Mouse (Mus musculus): Measurements from ENCODE around the gene Gm4881. TPM values are rescaled to one million over a fixed set of nuclear protein-coding genes. Genes with fewer than 3 reads are reported as not detected.

The Gm4881 gene
- polyA plus RNA-seq, 1 experiment from 2014 or later = not detected

GRCm38 (mm10) chr7:24983396-24983795 lies 39.1 kb upstream of the Gm4881 start:
- H3K27ac ChIP-seq (ENCODE audit: low read length) = no peak overlapping the region
- WGBS = 84% methylated on average over 5 of the region's 5 CpGs
- DNase-seq (ENCODE audit: low spot score) (no peak), ATAC-seq (no peak)
- no peaks in the 10 kb centered on the region for H3K9me3 ChIP-seq (ENCODE audit: low read length)
- H3K27me3 ChIP-seq (replicated peaks; ENCODE audit: insufficient read depth, low read length) = no peaks in the 10 kb centered on the region
- H3K4me1 ChIP-seq (ENCODE audit: insufficient read depth, low read depth, low read length) = no peaks in the 10 kb centered on the region
- H3K4me3 ChIP-seq (ENCODE audit: low read depth, low read length) = no peak overlapping the region
- H3K9ac ChIP-seq (replicated peaks; ENCODE audit: low read depth) = no peak overlapping the region
- H3K4me2 ChIP-seq (replicated peaks; ENCODE audit: low read depth, low read length) = no peak overlapping the region
- TF ChIP-seq CTCF (IDR thresholded peaks at IDR 0.05) (no peak), EP300 (IDR thresholded peaks at IDR 0.05) (no peak)
- no peaks in the 10 kb centered on the region for H3K36me3 ChIP-seq (ENCODE audit: insufficient read depth, low read length)

GRCm38 (mm10) chr7:24980439-24980838 lies 36.1 kb upstream of the Gm4881 start:
- Histone ChIP-seq H3K27me3 (replicated peaks; ENCODE audit: insufficient read depth, low read length) (no peaks in the 10 kb centered on the region), H3K4me2 (replicated peaks; ENCODE audit: low read depth, low read length) (no peak overlapping the region), H3K9ac (replicated peaks; ENCODE audit: low read depth) (no peak overlapping the region), H3K4me3 (ENCODE audit: low read depth, low read length) (no peak overlapping the region), H3K9me3 (ENCODE audit: low read length) (no peaks in the 10 kb centered on the region), H3K36me3 (ENCODE audit: insufficient read depth, low read length) (no peaks in the 10 kb centered on the region), H3K27ac (ENCODE audit: low read length) (no peak overlapping the region), H3K4me1 (ENCODE audit: insufficient read depth, low read depth, low read length) (no peaks in the 10 kb centered on the region)
- no peak for TF ChIP-seq EP300 (IDR thresholded peaks at IDR 0.05)
- TF ChIP-seq CTCF (IDR thresholded peaks at IDR 0.05) = no peak
- 78% methylated on average over 7 of the region's 7 CpGs for WGBS
- DNase-seq (ENCODE audit: low spot score) (no peak), ATAC-seq (no peak)

- H3K9ac ChIP-seq (replicated peaks; ENCODE audit: low read depth) = no peak overlapping the region
- peak; percentile 25 for DNase-seq (ENCODE audit: low spot score)
- no peak overlapping the region for H3K4me2 ChIP-seq (replicated peaks; ENCODE audit: low read depth, low read length)
- no peak overlapping the region for H3K4me3 ChIP-seq (ENCODE audit: low read depth, low read length)
- H3K4me1 ChIP-seq (ENCODE audit: insufficient read depth, low read depth, low read length) = no peaks in the 10 kb centered on the region
- ATAC-seq = no peak
- WGBS = 79% methylated on average over 7 of the region's 7 CpGs
- H3K9me3 ChIP-seq (ENCODE audit: low read length) = no peaks in the 10 kb centered on the region
- H3K27ac ChIP-seq (ENCODE audit: low read length) = no peak overlapping the region
- no peaks in the 10 kb centered on the region for H3K27me3 ChIP-seq (replicated peaks; ENCODE audit: insufficient read depth, low read length)
- no peaks in the 10 kb centered on the region for H3K36me3 ChIP-seq (ENCODE audit: insufficient read depth, low read length)
- no peak for TF ChIP-seq CTCF (IDR thresholded peaks at IDR 0.05)
- TF ChIP-seq EP300 (IDR thresholded peaks at IDR 0.05) = no peak
Observed at GRCm38 (mm10) chr7:24978781-24979180, 34.5 kb upstream of the Gm4881 start.

GRCm38 (mm10) chr7:24974893-24975595 lies 30.8 kb upstream of the Gm4881 start:
- no peak for TF ChIP-seq EP300 (IDR thresholded peaks at IDR 0.05)
- peak; percentile 79 for TF ChIP-seq CTCF (IDR thresholded peaks at IDR 0.05)
- ATAC-seq (no peak), DNase-seq (ENCODE audit: low spot score) (peak; percentile 74)
- Histone ChIP-seq H3K4me3 (ENCODE audit: low read depth, low read length) (no peak overlapping the region), H3K4me1 (ENCODE audit: insufficient read depth, low read depth, low read length) (0 out of 2 replicates have a peak, but pooled peaks cover 7% of the 10 kb centered on the region), H3K36me3 (ENCODE audit: insufficient read depth, low read length) (no peaks in the 10 kb centered on the region), H3K9ac (replicated peaks; ENCODE audit: low read depth) (no peak overlapping the region), H3K4me2 (replicated peaks; ENCODE audit: low read depth, low read length) (no peak overlapping the region), H3K27ac (ENCODE audit: low read length) (no peak overlapping the region), H3K27me3 (replicated peaks; ENCODE audit: insufficient read depth, low read length) (no peaks in the 10 kb centered on the region), H3K9me3 (ENCODE audit: low read length) (no peaks in the 10 kb centered on the region)
- WGBS = 27% methylated on average over 9 of the region's 9 CpGs

- Histone ChIP-seq H3K4me2 (replicated peaks; ENCODE audit: low read depth, low read length) (no peak overlapping the region), H3K36me3 (ENCODE audit: insufficient read depth, low read length) (no peaks in the 10 kb centered on the region), H3K27me3 (replicated peaks; ENCODE audit: insufficient read depth, low read length) (no peaks in the 10 kb centered on the region), H3K27ac (ENCODE audit: low read length) (no peak overlapping the region), H3K9me3 (ENCODE audit: low read length) (no peaks in the 10 kb centered on the region), H3K9ac (replicated peaks; ENCODE audit: low read depth) (no peak overlapping the region), H3K4me1 (ENCODE audit: insufficient read depth, low read depth, low read length) (0 out of 2 replicates have a peak, but pooled peaks cover 7% of the 10 kb centered on the region), H3K4me3 (ENCODE audit: low read depth, low read length) (no peak overlapping the region)
- TF ChIP-seq EP300 (IDR thresholded peaks at IDR 0.05) = no peak
- TF ChIP-seq CTCF (IDR thresholded peaks at IDR 0.05) = no peak
- WGBS = 64% methylated on average over 5 of the region's 5 CpGs
- DNase-seq (ENCODE audit: low spot score) (no peak), ATAC-seq (no peak)
Observed at GRCm38 (mm10) chr7:24973902-24974301, 29.6 kb upstream of the Gm4881 start.

- 71% methylated on average over 4 of the region's 4 CpGs for WGBS
- Histone ChIP-seq H3K4me2 (replicated peaks; ENCODE audit: low read depth, low read length) (no peak overlapping the region), H3K4me1 (ENCODE audit: insufficient read depth, low read depth, low read length) (0 out of 2 replicates have a peak, but pooled peaks cover 7% of the 10 kb centered on the region), H3K36me3 (ENCODE audit: insufficient read depth, low read length) (no peaks in the 10 kb centered on the region), H3K9me3 (ENCODE audit: low read length) (no peaks in the 10 kb centered on the region), H3K4me3 (ENCODE audit: low read depth, low read length) (no peak overlapping the region), H3K27me3 (replicated peaks; ENCODE audit: insufficient read depth, low read length) (no peaks in the 10 kb centered on the region), H3K27ac (ENCODE audit: low read length) (no peak overlapping the region), H3K9ac (replicated peaks; ENCODE audit: low read depth) (no peak overlapping the region)
- no peak for ATAC-seq
- DNase-seq (ENCODE audit: low spot score) = no peak
- TF ChIP-seq EP300 (IDR thresholded peaks at IDR 0.05) (no peak), CTCF (IDR thresholded peaks at IDR 0.05) (no peak)
Observed at GRCm38 (mm10) chr7:24973208-24973607, 28.9 kb upstream of the Gm4881 start.
